Mouse (Mus musculus) MEL (cell line): ENCODE data around the gene Tmem79. TPM values are rescaled to one million over a fixed set of nuclear protein-coding genes. Genes with fewer than 3 reads are reported as not detected.
"Not testable (repeated sequence)": the region's sequence is repeated elsewhere in the genome, so short reads cannot be mapped to it uniquely, and the experiment has no call there.

Experiments
- DNase-seq: peaks from one replicate; pipeline ENCODE4 v3.0.0; 2011; ENCODE audit warnings: low read depth, low spot score
- H3K27ac ChIP-seq: 2 replicates; pipeline ENCODE4 v1.5.1; 2012; ENCODE audit warnings: low read depth, mild to moderate bottlenecking, control low read depth, low read length, moderate library complexity; ENCODE audit not compliant: control insufficient read depth
- H3K27me3 ChIP-seq, 2 experiments: fragments of 150-350 bp in 1 of 2; sonication (generic) in 1 of 2; 2 replicates each; pipeline ENCODE4 v1.6.1; 2012; ENCODE audit warnings: low read length in 2 of 2, mild to moderate bottlenecking in 2 of 2, improper control_type of control experiment in 1 of 2, moderate library complexity in 1 of 2; ENCODE audit not compliant: insufficient read depth in 2 of 2, control insufficient read depth in 1 of 2
- H3K36me3 ChIP-seq, 2 experiments: 2 replicates each; pipeline ENCODE4 v1.6.1; 2012 to 2014; ENCODE audit warnings: low read length in 2 of 2, improper control_type of control experiment in 1 of 2, inconsistent platforms in 1 of 2, mild to moderate bottlenecking in 1 of 2; ENCODE audit not compliant: insufficient read depth in 2 of 2, control insufficient read depth in 1 of 2
- H3K4me1 ChIP-seq, 2 experiments: fragments of 150-350 bp in 1 of 2; sonication (generic) in 1 of 2; 2 replicates each; pipeline ENCODE4 v1.6.1; 2012; ENCODE audit warnings: low read length in 2 of 2, improper control_type of control experiment in 1 of 2, mild to moderate bottlenecking in 1 of 2; ENCODE audit not compliant: insufficient read depth in 2 of 2, control insufficient read depth in 1 of 2
- H3K4me3 ChIP-seq, 2 experiments: fragments of 150-350 bp in 1 of 2; sonication (generic) in 1 of 2; 2 replicates each; pipeline ENCODE4 v1.5.1; 2012; ENCODE audit warnings: low read depth in 2 of 2, low read length in 2 of 2, mild to moderate bottlenecking in 2 of 2, moderate library complexity in 2 of 2, control low read depth in 1 of 2, improper control_type of control experiment in 1 of 2; ENCODE audit not compliant: control insufficient read depth in 1 of 2, insufficient read depth in 1 of 2
- H3K79me2 ChIP-seq: 2 replicates; pipeline ENCODE4 v1.6.1; 2012; ENCODE audit warnings: mild to moderate bottlenecking, low read length, moderate library complexity; ENCODE audit not compliant: control insufficient read depth, poor library complexity, insufficient read depth
- H3K9ac ChIP-seq: 2 replicates; pipeline ENCODE4 v1.6.1; 2012; ENCODE audit warnings: low read depth, mild to moderate bottlenecking, control low read depth, low read length, moderate library complexity; ENCODE audit not compliant: control insufficient read depth, poor library complexity, severe bottlenecking
- H3K9me3 ChIP-seq: fragments of 150-350 bp; sonication (generic); replicated peaks from 2 replicates; pipeline ENCODE4 v1.6.1; 2012; ENCODE audit warnings: mild to moderate bottlenecking, low read length, improper control_type of control experiment, moderate library complexity; ENCODE audit not compliant: insufficient read depth
- POLR2A ChIP-seq, 2 experiments: IDR thresholded peaks; 2 replicates each; pipeline ENCODE4 v1.6.1; 2011 to 2012; ENCODE audit warnings: low read length in 2 of 2, mild to moderate bottlenecking in 2 of 2, control low read depth in 1 of 2, improper control_type of control experiment in 1 of 2, low read depth in 1 of 2, moderate library complexity in 1 of 2; ENCODE audit not compliant: control insufficient read depth in 1 of 2, insufficient read depth in 1 of 2, poor library complexity in 1 of 2
- TBP ChIP-seq: IDR thresholded peaks from 2 replicates; pipeline ENCODE4 v1.8.0; 2011; ENCODE audit warnings: low read depth, low read length, improper control_type of control experiment
- ZMIZ1 ChIP-seq: IDR thresholded peaks from 2 replicates; pipeline ENCODE4 v1.6.1; 2012; ENCODE audit warnings: low read depth, mild to moderate bottlenecking, inconsistent platforms, low read length, improper control_type of control experiment, moderate library complexity
- polyA plus RNA-seq, 2 experiments: library from polyadenylated mRNA; stranded (reverse) in 1 of 2; unstranded in 1 of 2; fragments of >175 nt in 1 of 2; fragments of >200 nt in 1 of 2; gene quantifications; 2 replicates each; pipeline versions ENCODE4 v1.2.1 to v1.2.4; 2012; ENCODE audit warnings: low replicate concordance in 2 of 2, low read depth in 1 of 2; ENCODE audit not compliant: insufficient read length in 2 of 2, insufficient read depth in 1 of 2, missing spikeins in 1 of 2
- total RNA-seq: library from RNA; depleted of rRNA; stranded (reverse); fragments of 300-350 nt; gene quantifications from 2 replicates; pipeline ENCODE4 v1.2.3, GENCODE M21; 2012

Tmem79 gene
- total and polyA plus RNA-seq, 3 experiments, result 2.2 to 3.7 TPM; not detected in 1

GRCm38 (mm10) chr3:88378599-88378998, 42.7 kb upstream of the Tmem79 start, which contains the start of gene Bglap2:
Gene Bglap2, minus strand, starts transcription at chr3:88378699.
- H3K9ac ChIP-seq, H3K4me1 ChIP-seq, H3K27me3 ChIP-seq, H3K27ac ChIP-seq, H3K79me2 ChIP-seq, H3K4me3 ChIP-seq, H3K9me3 ChIP-seq, H3K36me3 ChIP-seq, DNase-seq: not testable (repeated sequence)

- H3K4me1 ChIP-seq, H3K9ac ChIP-seq, DNase-seq, H3K9me3 ChIP-seq, H3K79me2 ChIP-seq, H3K4me3 ChIP-seq, H3K27ac ChIP-seq, H3K36me3 ChIP-seq, H3K27me3 ChIP-seq: not testable (repeated sequence)
Observed at GRCm38 (mm10) chr3:88376644-88377043, 40.7 kb upstream of the Tmem79 start.

DNA sequence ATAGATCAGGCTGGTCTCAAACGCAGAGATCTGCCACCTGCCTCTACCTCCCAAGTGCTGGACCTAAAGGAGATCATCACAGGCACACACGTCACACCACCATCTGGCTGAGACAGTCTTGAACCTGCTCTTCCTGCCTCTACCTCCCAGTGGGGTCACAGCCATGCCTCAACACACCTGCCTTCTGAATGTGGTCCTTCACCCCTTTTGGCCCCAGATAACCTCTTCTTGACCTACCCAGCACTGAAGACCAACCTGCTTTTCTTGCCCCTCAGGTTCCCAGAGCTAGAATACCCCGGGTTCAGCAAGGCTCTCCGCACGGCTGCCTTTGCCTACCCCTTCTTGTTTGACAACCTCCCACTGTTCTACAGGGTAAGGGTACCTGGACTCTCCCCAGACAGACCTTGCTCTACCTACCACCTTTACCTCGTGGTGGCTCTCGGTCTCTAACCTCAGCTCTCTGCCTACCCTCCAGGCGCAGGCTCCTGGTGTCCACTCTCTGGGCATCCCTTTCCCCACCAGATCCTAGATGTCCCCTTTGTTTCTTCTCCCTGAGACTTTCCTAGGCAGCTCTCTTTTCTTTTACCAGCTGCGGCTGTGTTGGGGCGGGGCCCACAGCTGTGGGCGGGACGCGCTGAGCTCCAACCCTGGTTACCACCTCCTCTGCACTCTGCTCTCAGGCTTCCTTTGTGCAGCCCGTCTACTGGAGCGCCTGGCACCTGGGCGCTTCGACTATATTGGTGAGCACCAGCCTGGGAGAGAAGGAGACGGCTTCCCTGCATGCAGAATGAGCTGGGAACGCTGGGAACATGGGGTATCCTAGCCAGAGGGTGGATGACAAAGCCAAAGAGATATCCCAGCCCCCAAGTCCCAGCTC, 40.0 kb upstream of the Tmem79 start:
- peak in 1 of 2 experiments; percentile 55; a peak in 1 of 4 replicates for TF ChIP-seq POLR2A (IDR thresholded peaks at IDR 0.05; ENCODE audit: control insufficient read depth in 1 of 2, insufficient read depth in 1 of 2, low read depth in 1 of 2, low read length in 2 of 2, poor library complexity in 1 of 2)
- peak; percentile 70; the same call in 1 of the 2 replicates for TF ChIP-seq ZMIZ1
- TF ChIP-seq TBP, result peak; percentile 83

DNA sequence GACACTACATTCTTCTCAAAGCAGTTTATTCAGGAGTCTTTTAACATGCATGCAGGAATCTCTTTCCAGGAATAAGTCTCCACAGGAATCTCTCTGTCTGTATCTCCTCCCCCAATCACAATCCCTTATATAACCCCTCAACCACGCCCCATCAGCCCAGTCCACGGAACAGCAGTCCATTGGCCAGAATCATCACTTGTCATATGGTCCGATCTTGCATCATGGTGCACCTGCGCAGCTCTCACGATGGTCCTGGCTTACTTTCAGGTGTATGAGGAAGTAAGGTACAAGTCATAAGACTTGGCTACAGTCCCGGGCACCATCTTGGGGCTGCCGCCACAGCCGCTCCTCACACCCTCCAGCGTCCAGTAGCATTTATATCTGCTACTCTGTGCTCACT, 36.7 kb upstream of the Tmem79 start, which contains the start of gene Bglap3:
Bglap3 (minus strand) TSS at position 101 of the 400 bp plus-strand sequence.
- H3K27me3 ChIP-seq, H3K79me2 ChIP-seq, H3K27ac ChIP-seq, H3K9me3 ChIP-seq, H3K4me3 ChIP-seq, H3K36me3 ChIP-seq, H3K4me1 ChIP-seq, H3K9ac ChIP-seq, DNase-seq: not testable (repeated sequence)

More for the DNA sequence above, 40.0 kb upstream of the Tmem79 start:
- Histone ChIP-seq H3K4me3 (peak overlapping the region; percentile 25 to 31; a peak in 3 of 4 replicates), H3K9ac (peak overlapping the region; percentile 47; the same call in 1 of the 2 replicates)
- peak; percentile 75 for DNase-seq
- not testable (repeated sequence) for H3K27ac ChIP-seq, H3K79me2 ChIP-seq, H3K27me3 ChIP-seq, H3K9me3 ChIP-seq, H3K36me3 ChIP-seq, H3K4me1 ChIP-seq

DNA sequence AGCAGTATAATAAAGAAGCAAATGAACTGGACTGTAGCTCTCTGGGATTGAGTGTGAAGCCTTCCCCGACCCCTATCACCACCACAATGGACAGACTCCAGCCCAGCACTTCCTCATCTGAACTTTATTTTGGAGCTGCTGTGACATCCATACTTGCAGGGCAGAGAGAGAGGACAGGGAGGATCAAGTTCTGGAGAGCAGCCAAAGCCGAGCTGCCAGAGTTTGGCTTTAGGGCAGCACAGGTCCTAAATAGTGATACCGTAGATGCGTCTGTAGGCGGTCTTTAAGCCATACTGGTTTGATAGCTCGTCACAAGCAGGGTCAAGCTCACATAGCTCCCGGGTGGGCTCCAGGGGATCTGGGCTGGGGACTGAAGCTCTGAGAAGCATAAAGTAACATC, 32.6 kb upstream of the Tmem79 start:
- H3K4me3 ChIP-seq, DNase-seq, H3K27ac ChIP-seq, H3K27me3 ChIP-seq, H3K9me3 ChIP-seq, H3K79me2 ChIP-seq, H3K4me1 ChIP-seq, H3K9ac ChIP-seq, H3K36me3 ChIP-seq: not testable (repeated sequence)

- H3K79me2 ChIP-seq, H3K4me1 ChIP-seq, H3K27me3 ChIP-seq, H3K9ac ChIP-seq, H3K36me3 ChIP-seq, H3K27ac ChIP-seq, DNase-seq, H3K4me3 ChIP-seq, H3K9me3 ChIP-seq: not testable (repeated sequence)
Observed at GRCm38 (mm10) chr3:88367517-88367916, 31.6 kb upstream of the Tmem79 start.
